Mouse (Mus musculus) activated CD4-positive, CD25-positive, alpha-beta regulatory T cell (primary cell): ENCODE measurements around the gene Naif1. TPM values are rescaled to one million over a fixed set of nuclear protein-coding genes. Genes with fewer than 3 reads are reported as not detected.

ENCODE experiments used
- polyA plus RNA-seq, 2 experiments: library from polyadenylated mRNA; unstranded; fragments of 100-300 nt; shearing (Covaris generic); gene quantifications; one replicate each; pipeline ENCODE4 v1.2.1; 2017

The Naif1 gene
- 1 to 10 TPM; 6.9 to 7.4 TPM for polyA plus RNA-seq

GRCm38 (mm10) chr2:32449761-32450754, at the start of gene Naif1:
TSS of gene Naif1 (plus strand) at chr2:32450457.

GRCm38 (mm10) chr2:32450881-32451844, 906 bp downstream of the Naif1 start, which contains the start of gene Slc25a25:
TSS of gene Slc25a25 (minus strand) at chr2:32451445.

Other genes with a start within 250 kb of the Naif1 start
- gene Pomt1, start 213.9 kb upstream of the Naif1 start, polyA plus RNA-seq = 1 to 10 TPM; 6.4 to 6.6 TPM
- 10 to 100 TPM; 74.6 to 81.7 TPM for gene Uck1, start 190.3 kb upstream of the Naif1 start, polyA plus RNA-seq
- 10 to 100 TPM; 21.4 to 30.8 TPM for gene Golga2, start 163.1 kb upstream of the Naif1 start, polyA plus RNA-seq
- 100 to 1,000 TPM; 231 to 287 TPM for gene Swi5, start 162.4 kb upstream of the Naif1 start, polyA plus RNA-seq
- 10 to 100 TPM; 66.8 to 80.0 TPM for gene Ciz1, start 98.1 kb upstream of the Naif1 start, polyA plus RNA-seq
- gene Dnm1, start 97.1 kb upstream of the Naif1 start, polyA plus RNA-seq = under 1 TPM in 1 of 2 experiments, not detected in 1; 0.09 TPM
- gene 1110008P14Rik, start 68.5 kb upstream of the Naif1 start, polyA plus RNA-seq = 100 to 1,000 TPM in 1 of 2 experiments, 10 to 100 TPM in 1; 98.1 to 113 TPM
- not detected for gene Lcn2, start 62.2 kb upstream of the Naif1 start, polyA plus RNA-seq
- gene Ptges2, start 54.6 kb upstream of the Naif1 start, polyA plus RNA-seq = 10 to 100 TPM; 13.0 to 23.5 TPM
- gene Slc25a25, start 988 bp downstream of the Naif1 start, polyA plus RNA-seq = 10 to 100 TPM; 11.6 to 15.5 TPM
- 100 to 1,000 TPM; 118 to 128 TPM for gene Fam102a, start 84.9 kb downstream of the Naif1 start, polyA plus RNA-seq
- gene Dpm2, start 120.4 kb downstream of the Naif1 start, polyA plus RNA-seq = 100 to 1,000 TPM; 117 to 126 TPM
- gene Pip5kl1, start 124.3 kb downstream of the Naif1 start, polyA plus RNA-seq = under 1 TPM in 1 of 2 experiments, not detected in 1; 0.52 TPM
- not detected for gene 9430097D07Rik, start 125.2 kb downstream of the Naif1 start, polyA plus RNA-seq
- gene St6galnac4, start 136.6 kb downstream of the Naif1 start, polyA plus RNA-seq = 10 to 100 TPM; 39.3 to 52.8 TPM
- 1 to 10 TPM; 5.8 to 6.5 TPM for gene St6galnac6, start 149.3 kb downstream of the Naif1 start, polyA plus RNA-seq
- gene Ak1, start 171.3 kb downstream of the Naif1 start, polyA plus RNA-seq = under 1 TPM in 1 of 2 experiments, not detected in 1; 0.13 TPM
- under 1 TPM in 1 of 2 experiments, not detected in 1; 0.80 TPM for gene Eng, start 196.1 kb downstream of the Naif1 start, polyA plus RNA-seq